Mouse (Mus musculus) embryonic facial prominence, embryonic 12.5 days (tissue): ENCODE data around the gene Gm21988. TPM values are rescaled to one million over a fixed set of nuclear protein-coding genes. Genes with fewer than 3 reads are reported as not detected.

Source experiments
- ATAC-seq: fragments of 200-750 bp; cut with Nextera tagmentation; 2 replicates; pipeline ENCODE4 v1.8.0; 2017; ENCODE audit not compliant: insufficient number of reproducible peaks, insufficient read depth, low FRiP score, low TSS enrichment
- H3K27ac ChIP-seq: fragments of 300-500 bp; sonication (generic); 2 replicates; pipeline ENCODE4 v1.5.1; 2016; ENCODE audit warnings: mild to moderate bottlenecking
- H3K27me3 ChIP-seq: fragments of 300-500 bp; sonication (generic); 2 replicates; pipeline ENCODE4 v1.6.1; 2016; ENCODE audit warnings: mild to moderate bottlenecking, moderate library complexity
- H3K36me3 ChIP-seq: fragments of 300-500 bp; sonication (generic); 2 replicates; pipeline ENCODE4 v1.6.1; 2016; ENCODE audit warnings: mild to moderate bottlenecking
- H3K4me1 ChIP-seq: fragments of 300-500 bp; sonication (generic); 2 replicates; pipeline ENCODE4 v1.6.1; 2016
- H3K4me2 ChIP-seq: fragments of 300-500 bp; sonication (generic); replicated peaks from 2 replicates; pipeline ENCODE4 v1.6.1; 2016; ENCODE audit warnings: mild to moderate bottlenecking, moderate library complexity
- H3K4me3 ChIP-seq: fragments of 300-500 bp; sonication (generic); 2 replicates; pipeline ENCODE4 v1.5.1; 2016; ENCODE audit warnings: mild to moderate bottlenecking
- H3K9ac ChIP-seq: fragments of 300-500 bp; sonication (generic); 2 replicates; pipeline ENCODE4 v1.6.1; 2016; ENCODE audit warnings: mild to moderate bottlenecking, moderate library complexity
- H3K9me3 ChIP-seq: fragments of 300-500 bp; sonication (generic); 2 replicates; pipeline ENCODE4 v1.6.1; 2016; ENCODE audit warnings: mild to moderate bottlenecking, moderate library complexity
- WGBS: fragments of 180-500 bp; shearing (Covaris S2); methylation state at CpG from one replicate; pipeline ENCODE4 v1.1.7; 2016; 5-methylcytosine and 5-hydroxymethylcytosine counted together
- polyA plus RNA-seq: library from polyadenylated mRNA; unstranded; fragments of >200 nt; fragmentation: Nextera tagmentation; extraction: Ambion mirVana; gene quantifications from 2 replicates; pipeline ENCODE4 v1.2.1, GENCODE M21; 2016

Gene Gm21988
- polyA plus RNA-seq, 1 experiment from 2014 or later: 13.2 TPM

DNA sequence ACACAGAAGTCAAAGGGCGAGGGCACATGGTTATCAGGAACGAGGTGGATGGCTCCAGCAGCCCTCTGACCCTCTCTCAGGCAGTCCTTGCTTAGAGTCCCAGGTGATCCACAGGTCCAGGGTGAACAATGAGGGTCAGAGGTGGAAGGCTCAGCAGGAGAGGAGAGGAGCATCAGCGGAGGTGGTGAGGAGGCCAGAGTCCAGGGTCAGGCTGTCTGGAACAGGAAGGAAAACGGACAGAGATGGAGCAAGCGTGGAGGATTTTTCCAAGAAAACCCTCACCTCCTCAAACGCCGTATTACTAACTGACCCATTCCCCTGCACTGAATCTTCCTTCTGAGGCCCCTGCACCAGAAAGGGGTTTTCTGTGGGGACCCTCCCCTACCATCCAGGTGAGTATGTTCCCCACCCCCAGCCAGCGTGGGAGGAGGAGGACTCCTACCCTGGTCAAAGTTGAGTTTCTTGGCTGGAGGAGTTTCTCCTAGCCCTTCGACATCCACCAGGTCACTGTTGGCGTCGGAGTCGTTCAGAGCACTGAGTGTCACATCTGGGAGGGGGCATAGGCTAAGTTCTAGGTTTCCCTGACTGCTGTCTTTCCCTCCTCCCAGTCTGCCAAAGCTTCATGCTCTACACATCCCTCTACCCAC is 4.3 kb downstream of the Gm21988 start:
- Histone ChIP-seq H3K36me3 (peaks cover 19% of the 10 kb centered on the region), H3K4me3 (no peak overlapping the region), H3K9ac (no peak overlapping the region), H3K4me2 (no peak overlapping the region), H3K4me1 (peaks cover 36% of the 10 kb centered on the region), H3K27ac (no peak overlapping the region), H3K27me3 (no peaks in the 10 kb centered on the region), H3K9me3 (no peaks in the 10 kb centered on the region)
- WGBS: 91% methylated on average over 12 of the region's 12 CpGs
- no peak for ATAC-seq

- ATAC-seq: no peak
- no peaks in the 10 kb centered on the region for H3K9me3 ChIP-seq
- H3K36me3 ChIP-seq: peaks cover 19% of the 10 kb centered on the region
- 85% methylated on average over 8 of the region's 8 CpGs for WGBS
- no peak overlapping the region for H3K27ac ChIP-seq
- no peak overlapping the region for H3K9ac ChIP-seq
- peaks cover 34% of the 10 kb centered on the region for H3K4me1 ChIP-seq
- H3K27me3 ChIP-seq: peaks cover 9% of the 10 kb centered on the region
- H3K4me3 ChIP-seq: no peak overlapping the region
- H3K4me2 ChIP-seq: no peak overlapping the region
These were observed 5.1 kb downstream of the Gm21988 start for GRCm38 (mm10) chr11:70234497-70234896.

- Histone ChIP-seq H3K4me2 (no peak overlapping the region), H3K27ac (no peak overlapping the region), H3K4me3 (no peak overlapping the region), H3K36me3 (peaks cover 19% of the 10 kb centered on the region), H3K27me3 (peaks cover 13% of the 10 kb centered on the region), H3K9me3 (no peaks in the 10 kb centered on the region), H3K9ac (0 out of 2 replicates have a peak overlapping the region, but pooled peaks have one; percentile 11), H3K4me1 (peaks cover 33% of the 10 kb centered on the region)
- no peak for ATAC-seq
- WGBS: 60% methylated on average over 5 of the region's 5 CpGs
These were observed 5.6 kb downstream of the Gm21988 start for GRCm38 (mm10) chr11:70234037-70234436.

GRCm38 (mm10) chr11:70233016-70233415 is 6.6 kb downstream of the Gm21988 start:
- ATAC-seq: no peak
- H3K27ac ChIP-seq: no peak overlapping the region
- H3K4me3 ChIP-seq: peak overlapping the region; percentile 41
- peaks cover 23% of the 10 kb centered on the region for H3K4me1 ChIP-seq
- H3K9ac ChIP-seq: peak overlapping the region; percentile 62
- H3K9me3 ChIP-seq: no peaks in the 10 kb centered on the region
- 35% methylated on average over 8 of the region's 8 CpGs for WGBS
- H3K27me3 ChIP-seq: peaks cover 23% of the 10 kb centered on the region
- peaks cover 19% of the 10 kb centered on the region for H3K36me3 ChIP-seq
- H3K4me2 ChIP-seq: peak overlapping the region; percentile 60

GRCm38 (mm10) chr11:70232546-70232945 is 7.1 kb downstream of the Gm21988 start:
- Histone ChIP-seq H3K4me2 (peak overlapping the region; percentile 60), H3K27me3 (peaks cover 28% of the 10 kb centered on the region), H3K4me3 (peak overlapping the region; percentile 41), H3K9ac (peak overlapping the region; percentile 62), H3K4me1 (peaks cover 23% of the 10 kb centered on the region), H3K36me3 (peaks cover 19% of the 10 kb centered on the region), H3K27ac (no peak overlapping the region), H3K9me3 (no peaks in the 10 kb centered on the region)
- no peak for ATAC-seq
- 5% methylated on average over 8 of the region's 10 CpGs for WGBS

GRCm38 (mm10) chr11:70230239-70230727 is 9.3 kb downstream of the Gm21988 start:
- Histone ChIP-seq H3K4me3 (peak overlapping the region; percentile 17; the same call in 1 of the 2 replicates), H3K4me2 (peak overlapping the region; percentile 45), H3K9ac (no peak overlapping the region), H3K27me3 (peaks cover 51% of the 10 kb centered on the region), H3K27ac (no peak overlapping the region), H3K4me1 (peaks cover 14% of the 10 kb centered on the region; the same call in 1 of the 2 replicates), H3K36me3 (peaks cover 11% of the 10 kb centered on the region), H3K9me3 (no peaks in the 10 kb centered on the region)
- WGBS: 2% methylated on average over 32 of the region's 32 CpGs
- ATAC-seq: no peak

GRCm38 (mm10) chr11:70229260-70230010 is 10.2 kb downstream of the Gm21988 start, which contains the start of gene Bcl6b:
Gene Bcl6b (minus strand): TSS chr11:70229798.
- H3K4me3 ChIP-seq: peak within 1 kb of the TSS; percentile 17
- peaks cover 59% of the 10 kb centered on the region for H3K27me3 ChIP-seq
- WGBS: 3% methylated on average over 39 of the region's 39 CpGs
- H3K9ac ChIP-seq: peak within 1 kb of the TSS; percentile 20; the same call in 1 of the 2 replicates
- no peak for ATAC-seq
- no peaks in the 10 kb centered on the region for H3K9me3 ChIP-seq
- H3K36me3 ChIP-seq: peaks cover 3% of the 10 kb centered on the region
- H3K27ac ChIP-seq: no peak within 1 kb of the TSS
- peaks cover 14% of the 10 kb centered on the region; the same call in 1 of the 2 replicates for H3K4me1 ChIP-seq
- peak within 1 kb of the TSS; percentile 45 for H3K4me2 ChIP-seq

DNA sequence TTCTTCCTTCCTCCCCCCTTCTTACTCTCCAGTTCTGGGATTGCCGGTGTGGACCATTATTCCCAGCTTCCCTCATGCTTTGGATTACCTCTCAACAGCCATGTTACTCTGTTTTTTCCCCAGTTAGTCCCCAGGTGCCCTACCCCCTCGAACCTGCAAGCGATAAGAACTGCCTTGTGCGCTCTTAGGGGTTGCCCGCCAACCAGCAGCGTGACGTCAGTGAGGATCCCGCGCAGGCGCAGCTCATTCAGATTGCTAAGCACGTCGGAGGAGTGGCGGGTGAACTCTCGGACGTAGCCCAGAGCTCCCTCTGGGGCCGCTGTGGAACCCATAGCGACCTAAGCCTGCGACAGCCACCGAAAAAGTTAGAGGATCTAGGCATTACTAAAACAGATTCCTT is 10.8 kb downstream of the Gm21988 start:
- H3K9me3 ChIP-seq: no peaks in the 10 kb centered on the region
- peaks cover 65% of the 10 kb centered on the region for H3K27me3 ChIP-seq
- WGBS: 2% methylated on average over 19 of the region's 19 CpGs
- H3K4me2 ChIP-seq: peak overlapping the region; percentile 45
- peak overlapping the region; percentile 17 for H3K4me3 ChIP-seq
- no peaks in the 10 kb centered on the region for H3K36me3 ChIP-seq
- peaks cover 12% of the 10 kb centered on the region; the same call in 1 of the 2 replicates for H3K4me1 ChIP-seq
- peak overlapping the region; percentile 20; the same call in 1 of the 2 replicates for H3K9ac ChIP-seq
- H3K27ac ChIP-seq: no peak overlapping the region
- ATAC-seq: no peak

DNA sequence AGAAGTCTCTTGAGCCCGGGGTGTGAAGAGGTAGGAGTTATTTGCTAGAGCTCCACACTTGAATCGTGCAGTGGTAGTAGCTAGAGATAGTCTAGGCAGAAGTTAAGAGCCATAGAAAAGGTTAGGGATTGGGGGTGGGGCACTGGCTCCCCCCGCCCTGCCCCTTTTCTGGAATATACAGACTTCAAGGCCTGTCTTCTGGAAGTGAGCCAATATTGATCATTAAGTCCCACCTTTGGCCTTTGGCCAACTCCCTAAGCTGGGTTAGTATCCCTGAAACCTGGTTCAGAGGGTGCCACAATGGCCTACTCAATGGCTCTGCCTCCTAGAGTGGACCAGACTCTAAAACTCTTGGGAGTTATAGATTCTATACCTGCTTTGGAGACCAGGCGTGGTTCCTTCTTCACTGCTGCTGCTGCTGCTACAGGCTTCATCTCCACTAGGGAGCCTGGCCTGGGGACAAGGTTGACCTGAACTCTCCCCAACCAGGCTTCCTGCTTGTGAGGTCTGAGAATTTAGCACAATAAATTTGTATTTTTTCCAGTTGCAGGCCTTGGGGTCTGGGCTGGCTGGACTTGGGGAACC is 11.9 kb downstream of the Gm21988 start:
- H3K9me3 ChIP-seq: no peaks in the 10 kb centered on the region
- H3K4me2 ChIP-seq: peak overlapping the region; percentile 45

DNA sequence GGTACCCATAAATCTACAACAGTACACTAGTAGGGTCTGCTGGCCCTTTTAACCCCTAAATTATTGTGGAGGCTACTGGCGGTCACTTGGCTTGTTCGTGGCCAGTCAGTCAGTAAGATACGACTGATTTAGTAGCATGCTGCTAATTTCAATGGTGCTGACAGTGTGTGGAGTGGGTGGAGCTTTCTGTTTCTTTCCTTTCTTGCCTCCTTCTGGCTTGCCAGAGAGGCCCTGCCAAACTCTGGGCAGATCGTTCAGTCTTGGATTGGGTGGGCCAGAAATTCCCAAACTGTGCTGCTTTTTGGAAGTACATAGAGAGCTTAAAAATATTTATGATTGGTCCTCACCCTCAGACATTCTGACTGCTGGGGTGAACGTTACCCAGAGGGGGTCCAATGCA is 12.5 kb downstream of the Gm21988 start:
- H3K4me3 ChIP-seq: peak overlapping the region; percentile 13; the same call in 1 of the 2 replicates
- 35% methylated on average over 5 of the region's 5 CpGs for WGBS
- H3K9ac ChIP-seq: no peak overlapping the region
- peaks cover 2% of the 10 kb centered on the region; the same call in 1 of the 2 replicates for H3K4me1 ChIP-seq
- no peaks in the 10 kb centered on the region for H3K36me3 ChIP-seq
- no peaks in the 10 kb centered on the region for H3K9me3 ChIP-seq
- no peak overlapping the region for H3K27ac ChIP-seq
- no peak for ATAC-seq
- H3K4me2 ChIP-seq: peak overlapping the region; percentile 35
- peaks cover 75% of the 10 kb centered on the region for H3K27me3 ChIP-seq

More for the DNA sequence above, 11.9 kb downstream of the Gm21988 start:
- H3K4me3 ChIP-seq: 0 out of 2 replicates have a peak overlapping the region, but pooled peaks have one; percentile 13
- H3K36me3 ChIP-seq: no peaks in the 10 kb centered on the region
- peaks cover 3% of the 10 kb centered on the region; the same call in 1 of the 2 replicates for H3K4me1 ChIP-seq
- H3K27me3 ChIP-seq: peaks cover 70% of the 10 kb centered on the region
- H3K9ac ChIP-seq: no peak overlapping the region; the same call in 1 of the 2 replicates
- no peak overlapping the region for H3K27ac ChIP-seq
- WGBS: 86% methylated on average over 4 of the region's 4 CpGs
- ATAC-seq: no peak

DNA sequence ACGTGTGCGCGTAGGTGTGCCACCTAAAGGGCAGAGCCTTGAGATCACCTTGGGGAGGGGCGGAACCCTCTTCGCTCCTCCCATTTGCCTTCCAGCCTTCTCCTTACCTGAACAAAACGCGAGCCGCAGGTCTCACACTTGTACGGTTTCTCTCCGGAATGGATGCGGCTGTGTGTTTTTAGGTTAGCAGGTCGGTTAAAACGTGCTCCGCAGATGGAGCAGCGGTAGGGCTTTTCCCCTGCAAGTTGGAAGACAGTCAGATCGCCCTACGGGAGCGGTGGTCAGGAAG is 13.1 kb downstream of the Gm21988 start:
- ATAC-seq: no peak
- Histone ChIP-seq H3K4me2 (peak overlapping the region; percentile 35), H3K4me3 (peak overlapping the region; percentile 13), H3K9me3 (no peaks in the 10 kb centered on the region), H3K36me3 (no peaks in the 10 kb centered on the region), H3K27ac (no peak overlapping the region), H3K4me1 (0 out of 2 replicates have a peak, but pooled peaks cover 3% of the 10 kb centered on the region), H3K27me3 (peaks cover 78% of the 10 kb centered on the region), H3K9ac (no peak overlapping the region)
- WGBS: 5% methylated on average over 18 of the region's 18 CpGs
